8 mouse cellular contexts compared by ENCODE assay signal in the genomic region with DNA sequence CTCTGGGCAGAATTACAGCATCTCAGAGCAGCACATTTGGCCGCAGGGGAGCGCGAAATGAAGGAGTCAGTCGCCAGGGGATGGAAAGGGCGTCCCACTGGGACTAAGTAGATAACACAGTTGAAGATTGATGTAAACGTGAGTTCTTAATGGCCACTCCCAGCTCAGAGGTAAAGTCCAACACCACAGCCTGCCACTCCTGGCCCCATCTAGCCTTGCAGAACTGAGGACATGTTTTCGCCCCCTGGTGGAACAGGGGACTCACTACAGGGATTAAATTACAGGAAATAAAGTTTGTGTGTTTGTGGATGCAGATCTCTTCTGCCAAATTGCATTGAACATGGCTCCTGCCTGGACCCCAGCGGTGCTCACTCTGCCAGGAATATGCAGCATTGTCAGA.
DNase-seq lines count a peak whose midpoint lies in the region; ATAC-seq and TF ChIP-seq lines count a peak whose summit lies in the region.

No protein-coding gene starts in this region.

- no peaks in the 10 kb centered on the region for H3K79me2 ChIP-seq in liver, adult 2 months (ENCODE audit: control insufficient read depth, insufficient read depth, low read length)

- no peaks in the 10 kb centered on the region for H3K27me3 ChIP-seq in liver, adult 2 months (ENCODE audit: control insufficient read depth, insufficient read depth, low read length)
- H3K27me3 ChIP-seq in liver, embryonic 12.5 days (replicated peaks) = no peaks in the 10 kb centered on the region
- no peaks in the 10 kb centered on the region for H3K27me3 ChIP-seq in limb, embryonic 11.5 days (ENCODE audit: control insufficient read depth, insufficient read depth, low read length)

- H3K27ac ChIP-seq in liver, adult 2 months (replicated peaks; ENCODE audit: insufficient read depth, low read depth, low read length) = no peak overlapping the region
- no peak overlapping the region for H3K27ac ChIP-seq in liver, embryonic 12.5 days
- no peak overlapping the region for H3K27ac ChIP-seq in limb, embryonic 11.5 days (replicated peaks; ENCODE audit: low read depth, low read length)

- no peaks in the 10 kb centered on the region for H3K9me3 ChIP-seq in liver, embryonic 12.5 days (replicated peaks)
- no peaks in the 10 kb centered on the region for H3K9me3 ChIP-seq in limb, embryonic 11.5 days (ENCODE audit: control insufficient read depth, low read length)

- no peak for TF ChIP-seq POLR2A in liver, adult 2 months (IDR thresholded peaks at IDR 0.05; ENCODE audit: extremely low read depth, insufficient read depth, low read length)

- peak; percentile 43 for TF ChIP-seq CTCF in liver, adult 2 months (IDR thresholded peaks at IDR 0.05; ENCODE audit: low read depth, low read length)

- DNase-seq in cerebellum, adult 9-10 months = peak; percentile 5
- no peak for DNase-seq in cerebellum, adult 8-10 months
- DNase-seq in liver, adult 2 months (ENCODE audit: extremely low read depth, low read depth, low spot score) = peak; percentile 8
- peak; percentile 29 for DNase-seq in c-Kit-positive CD71-positive TER-119-positive erythroid progenitor cells, embryonic 14.5 days (ENCODE audit: low spot score)
- peak; percentile 54 for DNase-seq in limb, embryonic 11.5 days (ENCODE audit: low spot score)
- peak; percentile 18 for DNase-seq in thymus, postnatal 14 days
- no peak for DNase-seq in MN1 (ENCODE audit: low spot score)

- no peak overlapping the region for H3K9ac ChIP-seq in liver, adult 2 months (ENCODE audit: low read depth, low read length)
- H3K9ac ChIP-seq in liver, embryonic 12.5 days = no peak overlapping the region
- no peak overlapping the region for H3K9ac ChIP-seq in limb, embryonic 11.5 days (ENCODE audit: low read length)

- no peaks in the 10 kb centered on the region for H3K4me1 ChIP-seq in liver, adult 2 months (ENCODE audit: control insufficient read depth, insufficient read depth, low read length)
- no peaks in the 10 kb centered on the region for H3K4me1 ChIP-seq in liver, embryonic 12.5 days
- no peaks in the 10 kb centered on the region for H3K4me1 ChIP-seq in limb, embryonic 11.5 days (ENCODE audit: control insufficient read depth, insufficient read depth, low read length)

- no peak overlapping the region for H3K4me2 ChIP-seq in liver, embryonic 12.5 days
- H3K4me2 ChIP-seq in limb, embryonic 11.5 days (ENCODE audit: low read depth, severe bottlenecking) = no peak overlapping the region

- ATAC-seq in liver, embryonic 12.5 days = no peak
- ATAC-seq in limb, embryonic 11.5 days (ENCODE audit: insufficient number of reproducible peaks, low FRiP score, low TSS enrichment, low read depth) = no peak

- H3K4me3 ChIP-seq in liver, adult 2 months (ENCODE audit: insufficient read depth, low read depth, low read length) = no peak overlapping the region
- H3K4me3 ChIP-seq in liver, embryonic 12.5 days = no peak overlapping the region
- H3K4me3 ChIP-seq in limb, embryonic 11.5 days (ENCODE audit: low read depth, low read length) = no peak overlapping the region

- WGBS in liver, adult 2 months = 41% methylated on average over 8 of the region's 8 CpGs
- WGBS in liver, embryonic 12.5 days (ENCODE audit: insufficient replicate concordance) = 28% methylated on average over 8 of the region's 8 CpGs
- 26% methylated on average over 8 of the region's 8 CpGs for WGBS in limb, embryonic 11.5 days

- H3K36me3 ChIP-seq in liver, adult 2 months (ENCODE audit: control insufficient read depth, insufficient read depth, low read length) = no peaks in the 10 kb centered on the region
- no peaks in the 10 kb centered on the region for H3K36me3 ChIP-seq in liver, embryonic 12.5 days
- no peaks in the 10 kb centered on the region for H3K36me3 ChIP-seq in limb, embryonic 11.5 days (ENCODE audit: control insufficient read depth, insufficient read depth, low read length)

Comparison
In these comparisons a context has a peak if more than half of its experiments do, and no peak if none do; other contexts are left out.
1. DNase-seq: peak in cerebellum, adult 9-10 months (single experiment), liver, adult 2 months (single experiment), c-Kit-positive CD71-positive TER-119-positive erythroid progenitor cells, embryonic 14.5 days (single experiment), limb, embryonic 11.5 days (single experiment) and thymus, postnatal 14 days (single experiment); none in cerebellum, adult 8-10 months (single experiment) and MN1 (single experiment).